Mouse (Mus musculus) limb, embryonic 14.5 days (tissue): ENCODE results near the gene Hps6. TPM values are rescaled to one million over a fixed set of nuclear protein-coding genes. Genes with fewer than 3 reads are reported as not detected.

ENCODE experiments used
- ATAC-seq: fragments of 200-750 bp; cut with Nextera tagmentation; 2 replicates; pipeline ENCODE4 v1.8.0; 2017; ENCODE audit warnings: low read depth, moderate number of reproducible peaks, moderate TSS enrichment; ENCODE audit not compliant: low FRiP score
- DNase-seq: peaks from one replicate; pipeline ENCODE4 v3.0.0-alpha.2; 2015; ENCODE audit warnings: low spot score
- H3K27ac ChIP-seq: fragments of 300-500 bp; sonication (generic); replicated peaks from 2 replicates; pipeline ENCODE4 v1.5.1; 2014; ENCODE audit warnings: low read depth, mild to moderate bottlenecking, low read length, moderate library complexity, mixed read lengths
- H3K27me3 ChIP-seq: fragments of 300-500 bp; sonication (generic); 2 replicates; pipeline ENCODE4 v1.6.1; 2014; ENCODE audit warnings: low read length, mixed read lengths; ENCODE audit not compliant: control insufficient read depth, insufficient read depth
- H3K36me3 ChIP-seq: fragments of 300-500 bp; sonication (generic); 2 replicates; pipeline ENCODE4 v1.6.1; 2014; ENCODE audit warnings: mild to moderate bottlenecking, low read length, moderate library complexity, mixed read lengths; ENCODE audit not compliant: control insufficient read depth, insufficient read depth
- H3K4me1 ChIP-seq: fragments of 300-500 bp; sonication (generic); 2 replicates; pipeline ENCODE4 v1.6.1; 2014; ENCODE audit warnings: antibody characterized with exemption, low read length, mixed read lengths; ENCODE audit not compliant: control insufficient read depth, insufficient read depth
- H3K4me2 ChIP-seq: fragments of 300-500 bp; sonication (generic); replicated peaks from 2 replicates; pipeline ENCODE4 v1.6.1; 2014; ENCODE audit warnings: low read depth, mild to moderate bottlenecking, low read length, moderate library complexity; ENCODE audit not compliant: severe bottlenecking
- H3K4me3 ChIP-seq: fragments of 300-500 bp; sonication (generic); replicated peaks from 2 replicates; pipeline ENCODE4 v1.5.1; 2014; ENCODE audit warnings: low read length
- H3K9ac ChIP-seq: fragments of 300-500 bp; sonication (generic); 2 replicates; pipeline ENCODE4 v1.6.1; 2014; ENCODE audit warnings: mild to moderate bottlenecking, low read depth, low read length, moderate library complexity; ENCODE audit not compliant: severe bottlenecking
- H3K9me3 ChIP-seq: fragments of 300-500 bp; sonication (generic); 2 replicates; pipeline ENCODE4 v1.6.1; 2016; ENCODE audit warnings: low read length; ENCODE audit not compliant: control insufficient read depth
- POLR2A ChIP-seq: fragments of 200-500 bp; IDR thresholded peaks from 2 replicates; pipeline ENCODE4 v1.8.0; 2012; ENCODE audit warnings: inconsistent platforms, mild to moderate bottlenecking, moderate library complexity, borderline replicate concordance; ENCODE audit not compliant: insufficient read depth, insufficient read length; ENCODE audit errors: extremely low read depth
- WGBS: fragments of 180-500 bp; shearing (Covaris S2); extraction: QIAGEN DNeasy Blood & Tissue Kit; methylation state at CpG from one replicate; pipeline ENCODE4 v1.1.7; 2014; 5-methylcytosine and 5-hydroxymethylcytosine counted together
- polyA plus RNA-seq, 2 experiments: library from polyadenylated mRNA; depleted of rRNA in 1 of 2; stranded (reverse) in 1 of 2; unstranded in 1 of 2; fragments of >200 nt; fragmentation: Nextera tagmentation in 1 of 2; extraction: Ambion mirVana in 1 of 2; gene quantifications; 2 replicates each; pipeline versions ENCODE4 v1.2.1 to v1.2.3; 2012 to 2014

Gene Hps6
- polyA plus RNA-seq, 2 experiments: 4.2 to 5.6 TPM

DNA sequence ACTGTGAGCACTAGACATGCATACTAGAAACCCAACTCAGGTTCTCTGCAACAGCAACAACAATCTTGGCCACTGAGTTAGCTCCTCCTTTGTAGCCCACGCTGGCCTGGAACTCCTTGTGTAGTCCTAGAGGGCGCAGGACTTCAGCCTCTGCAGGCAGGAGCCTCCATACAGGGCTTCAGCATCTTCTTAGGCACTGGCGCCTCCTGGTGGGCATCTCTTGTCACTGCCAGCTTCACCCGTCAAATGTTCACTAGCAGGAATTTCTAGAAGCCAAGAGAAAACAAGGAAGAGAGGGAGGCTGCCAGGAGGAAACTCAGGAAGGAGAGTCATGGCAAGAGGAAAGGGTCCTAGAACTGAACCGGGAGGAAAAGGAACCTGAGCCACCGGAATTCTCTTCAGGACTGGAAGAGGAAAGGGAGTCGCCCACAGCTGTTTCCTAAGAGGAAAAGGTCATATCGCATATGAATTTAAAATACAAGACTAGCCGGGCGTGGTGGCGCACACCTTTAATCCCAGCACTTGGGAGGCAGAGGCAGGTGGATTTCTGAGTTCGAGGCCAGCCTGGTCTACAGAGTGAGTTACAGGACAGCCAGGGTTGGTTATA is 11.4 kb downstream of the Hps6 start:
- peak; percentile 71; the same call in 1 of the 2 replicates for ATAC-seq
- TF ChIP-seq POLR2A: no peak
- WGBS: 46% methylated on average over 12 of the region's 12 CpGs
- Histone ChIP-seq H3K4me3 (no peak overlapping the region), H3K36me3 (no peaks in the 10 kb centered on the region), H3K9me3 (no peaks in the 10 kb centered on the region), H3K27ac (no peak overlapping the region), H3K9ac (no peak overlapping the region), H3K4me2 (no peak overlapping the region), H3K4me1 (no peaks in the 10 kb centered on the region), H3K27me3 (no peaks in the 10 kb centered on the region)
- peak; percentile 91 for DNase-seq

DNA sequence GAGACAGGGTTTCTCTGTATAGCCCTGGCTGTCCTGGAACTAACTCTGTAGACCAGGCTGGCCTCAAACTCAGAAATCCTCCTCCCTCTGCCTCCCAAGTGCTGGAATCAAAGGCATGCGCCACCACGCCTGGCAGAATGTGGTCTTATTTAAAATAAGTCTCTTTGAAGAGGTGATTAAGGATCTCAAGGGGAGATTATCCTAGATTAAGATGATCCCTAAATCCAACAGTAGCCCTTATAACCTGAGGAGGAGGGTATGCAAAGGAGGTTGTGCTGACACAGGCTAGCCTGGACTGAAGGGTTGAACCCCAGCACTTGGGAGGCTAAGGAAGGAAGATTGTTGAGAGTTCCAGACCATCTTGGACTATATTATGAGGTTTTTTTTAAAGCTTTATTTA is 12.7 kb downstream of the Hps6 start:
- Histone ChIP-seq H3K27me3 (no peaks in the 10 kb centered on the region), H3K9me3 (no peaks in the 10 kb centered on the region)
- WGBS: 69% methylated on average over 2 of the region's 2 CpGs

DNA sequence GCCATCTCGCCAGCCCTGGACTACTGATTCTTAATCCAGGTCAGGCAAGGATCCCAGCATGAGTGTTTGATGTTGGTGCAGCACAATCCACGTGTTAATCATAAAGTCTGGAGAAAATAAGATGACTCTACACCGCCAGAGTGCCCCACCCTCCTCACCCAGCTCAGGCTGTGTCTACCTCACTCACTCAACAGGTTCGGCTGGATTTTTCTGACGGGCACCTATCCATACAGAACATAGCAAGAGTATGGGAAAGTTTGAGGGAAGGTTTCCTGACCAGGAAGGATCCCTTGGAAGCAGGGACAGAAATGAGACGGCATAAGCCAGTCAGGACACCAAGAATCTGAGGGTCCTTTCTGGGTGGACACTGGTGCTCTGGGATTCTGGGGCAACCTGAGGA is 21.7 kb downstream of the Hps6 start:
- H3K27me3 ChIP-seq: no peaks in the 10 kb centered on the region
- no peak for TF ChIP-seq POLR2A
- DNase-seq (no peak), ATAC-seq (no peak)
- H3K27ac ChIP-seq: no peak overlapping the region
- H3K9me3 ChIP-seq: 0 out of 2 replicates have a peak, but pooled peaks cover 4% of the 10 kb centered on the region
- 0 out of 2 replicates have a peak, but pooled peaks cover under 1% of the 10 kb centered on the region for H3K36me3 ChIP-seq
- WGBS: 65% methylated on average over 6 of the region's 6 CpGs
- no peaks in the 10 kb centered on the region for H3K4me1 ChIP-seq
- no peak overlapping the region for H3K4me2 ChIP-seq
- no peak overlapping the region for H3K9ac ChIP-seq
- no peak overlapping the region for H3K4me3 ChIP-seq

More for the DNA sequence above, 12.7 kb downstream of the Hps6 start:
- DNase-seq: no peak
- Histone ChIP-seq H3K4me2 (no peak overlapping the region), H3K4me3 (no peak overlapping the region), H3K27ac (no peak overlapping the region), H3K36me3 (no peaks in the 10 kb centered on the region), H3K4me1 (no peaks in the 10 kb centered on the region), H3K9ac (no peak overlapping the region)
- no peak for ATAC-seq
- no peak for TF ChIP-seq POLR2A

- Histone ChIP-seq H3K27me3 (no peaks in the 10 kb centered on the region), H3K4me1 (no peaks in the 10 kb centered on the region), H3K4me3 (no peak overlapping the region), H3K9ac (no peak overlapping the region), H3K9me3 (0 out of 2 replicates have a peak, but pooled peaks cover 4% of the 10 kb centered on the region), H3K27ac (no peak overlapping the region), H3K36me3 (peaks cover 12% of the 10 kb centered on the region), H3K4me2 (no peak overlapping the region)
- no peak for TF ChIP-seq POLR2A
- ATAC-seq (no peak), DNase-seq (no peak)
- WGBS: 57% methylated on average over 8 of the region's 8 CpGs
These were observed 23.3 kb downstream of the Hps6 start for GRCm38 (mm10) chr19:46026567-46026966.

GRCm38 (mm10) chr19:46028747-46029320 is 25.5 kb downstream of the Hps6 start:
- H3K4me2 ChIP-seq: no peak overlapping the region
- no peak overlapping the region for H3K27ac ChIP-seq
- DNase-seq: no peak
- H3K27me3 ChIP-seq: no peaks in the 10 kb centered on the region
- H3K9ac ChIP-seq: no peak overlapping the region
- ATAC-seq: no peak
- H3K4me1 ChIP-seq: no peaks in the 10 kb centered on the region
- H3K9me3 ChIP-seq: 0 out of 2 replicates have a peak, but pooled peaks cover 4% of the 10 kb centered on the region
- WGBS: 73% methylated on average over 11 of the region's 11 CpGs
- TF ChIP-seq POLR2A: no peak
- H3K36me3 ChIP-seq: peaks cover 34% of the 10 kb centered on the region
- no peak overlapping the region for H3K4me3 ChIP-seq

DNA sequence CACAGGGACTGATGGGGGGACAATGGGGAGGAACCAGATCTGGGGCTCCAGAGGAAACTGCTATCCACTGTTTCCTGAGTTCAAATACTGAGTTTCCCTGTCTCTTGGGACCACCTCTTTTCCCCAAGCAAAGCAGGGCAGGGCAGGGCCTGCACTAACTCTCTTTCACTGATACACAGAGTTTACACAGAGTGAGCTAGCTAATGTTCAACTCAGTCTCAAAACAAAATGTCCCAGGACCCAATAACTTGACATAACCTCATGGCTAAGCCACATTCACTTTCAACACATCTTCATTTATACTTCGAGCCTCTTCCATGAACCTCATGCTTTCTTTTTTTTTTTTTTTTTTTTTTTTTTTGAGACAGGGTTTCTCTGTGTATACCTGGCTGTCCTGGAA is 26.3 kb downstream of the Hps6 start:
- no peak overlapping the region for H3K27ac ChIP-seq
- no peak for TF ChIP-seq POLR2A
- no peaks in the 10 kb centered on the region for H3K4me1 ChIP-seq
- no peak for DNase-seq
- H3K27me3 ChIP-seq: no peaks in the 10 kb centered on the region
- no peak overlapping the region for H3K9ac ChIP-seq
- no peak overlapping the region for H3K4me2 ChIP-seq
- ATAC-seq: no peak
- H3K36me3 ChIP-seq: peaks cover 42% of the 10 kb centered on the region
- H3K4me3 ChIP-seq: no peak overlapping the region
- WGBS: 95% methylated on average over 1 of the region's 1 CpGs
- 0 out of 2 replicates have a peak, but pooled peaks cover 4% of the 10 kb centered on the region for H3K9me3 ChIP-seq
